Mouse (Mus musculus) large intestine, adult 2 months (tissue): ENCODE results near the gene Slc22a8. TPM values are rescaled to one million over a fixed set of nuclear protein-coding genes. Genes with fewer than 3 reads are reported as not detected.

Experiments
- DNase-seq: peaks from one replicate; pipeline ENCODE4 v3.0.0-alpha.2; 2012; ENCODE audit warnings: low read depth, low spot score
- WGBS: fragments of 180-500 bp; shearing (Covaris S2); methylation state at CpG from one replicate; pipeline ENCODE4 v1.1.7; 2018; 5-methylcytosine and 5-hydroxymethylcytosine counted together
- polyA plus RNA-seq: library from polyadenylated mRNA; depleted of rRNA; stranded (reverse); fragments of >200 nt; gene quantifications from 2 replicates; pipeline ENCODE4 v1.2.3, GENCODE M21; 2012

Gene Slc22a8
- polyA plus RNA-seq, 1 experiment: not detected

GRCm38 (mm10) chr19:8593833-8594232 is 2.8 kb downstream of the Slc22a8 start:
- 93% methylated on average over 11 of the region's 11 CpGs for WGBS
- DNase-seq: no peak

- DNase-seq: no peak
- 28% methylated on average over 1 of the region's 1 CpGs for WGBS
Observed at GRCm38 (mm10) chr19:8594518-8594917, 3.5 kb downstream of the Slc22a8 start.

DNA sequence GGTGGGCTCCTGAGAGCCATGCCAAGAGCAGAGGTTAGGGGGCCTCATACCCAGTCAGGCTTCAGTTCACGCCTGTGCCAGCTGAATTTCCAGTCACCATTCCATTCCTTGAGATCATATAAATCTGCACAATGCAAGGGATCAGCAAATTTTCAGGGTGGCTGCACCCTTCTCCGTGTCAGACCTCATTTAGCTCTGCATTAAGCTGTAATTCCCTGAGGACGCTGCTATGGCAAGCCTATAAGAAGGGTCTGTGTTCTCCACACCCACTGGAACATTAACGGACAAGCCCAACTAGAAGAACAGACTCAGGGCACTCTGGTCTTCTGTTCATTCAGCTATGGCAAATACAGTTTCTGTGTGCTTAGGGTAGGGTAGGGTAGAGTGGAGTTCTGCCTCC is 6.2 kb downstream of the Slc22a8 start:
- DNase-seq: no peak
- 55% methylated on average over 4 of the region's 4 CpGs for WGBS

DNA sequence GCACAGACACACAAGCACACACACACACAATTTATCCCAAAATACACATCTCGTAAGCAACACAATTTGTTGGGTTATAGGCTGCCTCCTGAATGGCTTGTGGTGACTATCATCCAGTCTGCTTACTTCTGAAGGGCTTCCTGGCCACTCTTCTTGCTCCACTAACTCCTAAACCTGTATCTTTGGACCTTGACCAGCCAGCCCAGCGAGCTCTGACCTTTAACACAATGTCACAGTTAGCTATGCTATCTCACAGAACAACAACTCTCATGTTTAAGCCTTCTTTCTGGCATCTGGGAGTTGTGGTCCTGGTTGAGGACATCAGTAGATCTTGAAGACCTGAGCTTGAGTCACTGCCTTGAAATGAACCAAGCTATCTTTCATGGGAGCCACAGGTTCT is 8.2 kb downstream of the Slc22a8 start:
- DNase-seq: no peak

DNA sequence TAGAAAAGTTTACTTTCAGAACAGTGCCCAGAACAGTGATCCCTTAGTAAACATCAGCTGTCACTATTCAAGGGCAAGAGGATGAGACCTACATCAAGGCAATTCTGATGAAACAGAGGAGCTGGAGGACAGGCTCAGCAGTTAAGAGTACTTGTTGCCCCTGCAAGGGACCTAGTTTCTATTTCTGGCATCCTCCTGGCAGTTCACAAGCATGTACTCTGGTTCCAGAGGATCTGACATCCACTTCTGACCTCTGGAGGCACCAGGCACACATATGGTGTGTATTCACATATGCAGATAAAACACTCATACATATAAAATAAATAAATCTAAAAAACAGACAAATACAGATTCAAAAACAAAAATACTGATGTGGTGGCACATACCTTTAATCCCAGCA is 10.9 kb downstream of the Slc22a8 start:
- no peak for DNase-seq

More for the DNA sequence above, 8.2 kb downstream of the Slc22a8 start:
- WGBS: 66% methylated on average over 2 of the region's 2 CpGs

- no peak for DNase-seq
- 70% methylated on average over 3 of the region's 3 CpGs for WGBS
Observed at GRCm38 (mm10) chr19:8602914-8603313, 11.9 kb downstream of the Slc22a8 start.

- DNase-seq: no peak
- WGBS: 87% methylated on average over 8 of the region's 8 CpGs
Observed at GRCm38 (mm10) chr19:8604536-8605240, 13.6 kb downstream of the Slc22a8 start.

DNA sequence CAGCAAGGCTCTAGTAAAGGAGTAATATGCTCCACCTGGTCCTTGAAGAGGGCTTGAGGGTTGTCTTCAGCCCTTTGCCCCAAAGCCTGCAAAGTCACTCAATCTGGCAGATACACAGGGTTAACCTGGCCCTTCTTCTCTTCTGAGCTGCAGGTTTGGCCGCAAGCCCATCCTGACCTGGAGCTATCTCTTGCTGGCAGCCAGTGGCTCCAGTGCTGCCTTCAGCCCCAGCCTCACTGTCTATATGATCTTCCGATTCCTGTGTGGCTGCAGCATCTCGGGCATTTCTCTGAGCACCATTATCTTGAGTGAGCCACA is 14.1 kb downstream of the Slc22a8 start:
- 75% methylated on average over 3 of the region's 3 CpGs for WGBS
- no peak for DNase-seq

DNA sequence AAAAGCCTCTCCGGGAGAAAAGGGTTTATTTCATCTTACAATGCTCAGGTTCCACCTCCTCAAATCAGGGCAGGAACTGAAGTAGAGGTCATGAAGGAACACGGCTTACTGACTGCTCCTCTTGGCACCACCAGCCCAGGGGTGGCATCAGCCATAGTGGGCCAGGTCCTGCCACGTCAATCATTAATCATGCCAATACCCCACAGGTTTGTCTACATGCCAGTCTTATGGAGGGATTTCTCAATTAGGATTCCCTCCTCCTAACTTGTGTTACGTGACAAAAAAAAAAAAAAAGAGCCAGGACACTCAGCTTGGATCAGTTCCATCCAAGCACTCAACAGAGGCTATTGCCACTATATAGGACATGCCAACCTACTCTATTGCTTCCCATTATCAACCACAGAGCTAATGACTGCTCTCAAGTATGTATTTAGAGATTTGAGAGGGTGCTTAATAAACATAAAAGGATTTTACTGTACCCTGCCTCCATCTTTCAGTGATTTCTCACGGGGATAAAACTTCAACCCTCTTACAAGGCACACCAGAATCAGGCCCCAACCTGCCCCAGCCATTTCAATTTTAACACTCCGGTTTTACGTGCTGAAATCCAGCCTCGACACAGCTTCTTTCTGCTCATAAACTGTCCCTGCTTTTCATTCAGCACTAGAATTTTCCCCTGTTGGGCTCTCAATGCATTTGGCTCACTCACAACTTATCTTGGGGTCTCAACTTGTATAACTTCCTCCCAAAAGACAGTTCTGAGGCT is 20.5 kb downstream of the Slc22a8 start:
- WGBS: 83% methylated on average over 8 of the region's 8 CpGs
- no peak for DNase-seq

- DNase-seq: no peak
- 22% methylated on average over 2 of the region's 2 CpGs for WGBS
Observed at GRCm38 (mm10) chr19:8613111-8613510, 22.1 kb downstream of the Slc22a8 start.

DNA sequence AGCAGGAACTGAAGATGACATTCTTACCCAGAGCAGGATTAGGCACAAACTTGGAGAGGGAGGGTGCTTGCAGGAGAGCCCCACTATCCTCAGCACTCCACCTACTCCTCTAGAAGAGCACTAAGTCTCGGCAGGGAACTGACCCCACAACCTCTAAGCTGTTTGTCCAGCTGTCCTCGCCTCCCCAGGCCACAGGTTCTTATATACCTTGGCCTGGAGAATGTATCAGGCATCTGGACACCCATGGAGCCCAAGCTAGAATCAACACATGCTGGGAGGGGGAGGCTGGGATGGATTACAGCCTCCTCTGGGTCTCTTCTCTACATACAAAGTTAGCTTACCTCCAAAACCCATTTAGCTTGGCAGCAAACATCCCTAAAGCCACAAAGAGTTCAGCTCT is 23.3 kb downstream of the Slc22a8 start:
- WGBS: 80% methylated on average over 2 of the region's 2 CpGs
- no peak for DNase-seq

GRCm38 (mm10) chr19:8616314-8616713 is 25.3 kb downstream of the Slc22a8 start:
- WGBS: 35% methylated on average over 4 of the region's 4 CpGs

DNA sequence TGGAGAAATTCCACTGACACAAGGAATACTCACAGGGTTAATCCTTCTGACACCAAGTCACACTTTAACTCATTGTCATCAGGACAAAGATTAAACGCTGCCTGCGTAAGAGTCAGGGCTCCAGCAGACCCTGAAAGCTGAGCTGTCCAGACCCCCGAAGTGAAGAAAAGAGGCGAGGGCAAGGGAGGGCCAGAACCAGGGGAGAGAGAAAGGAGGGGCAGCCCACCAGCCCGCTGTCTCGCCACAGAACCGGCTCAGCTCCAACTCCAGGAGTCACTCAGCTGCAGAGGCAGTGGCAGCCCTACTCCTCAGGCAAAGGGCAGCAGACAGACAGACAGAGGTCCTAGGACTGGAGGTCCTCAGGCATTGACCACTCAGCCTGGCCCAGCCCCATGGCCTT is 26.9 kb downstream of the Slc22a8 start, which contains the start of gene Slc22a6:
Gene Slc22a6, plus strand, starts transcription at position 136 of the 400 bp plus-strand sequence.
- 54% methylated on average over 7 of the region's 7 CpGs for WGBS
- DNase-seq: no peak

More at GRCm38 (mm10) chr19:8616314-8616713, 25.3 kb downstream of the Slc22a8 start:
- DNase-seq: no peak

- WGBS: 91% methylated on average over 7 of the region's 7 CpGs
- no peak for DNase-seq
Observed at GRCm38 (mm10) chr19:8621098-8621497, 30.0 kb downstream of the Slc22a8 start.

DNA sequence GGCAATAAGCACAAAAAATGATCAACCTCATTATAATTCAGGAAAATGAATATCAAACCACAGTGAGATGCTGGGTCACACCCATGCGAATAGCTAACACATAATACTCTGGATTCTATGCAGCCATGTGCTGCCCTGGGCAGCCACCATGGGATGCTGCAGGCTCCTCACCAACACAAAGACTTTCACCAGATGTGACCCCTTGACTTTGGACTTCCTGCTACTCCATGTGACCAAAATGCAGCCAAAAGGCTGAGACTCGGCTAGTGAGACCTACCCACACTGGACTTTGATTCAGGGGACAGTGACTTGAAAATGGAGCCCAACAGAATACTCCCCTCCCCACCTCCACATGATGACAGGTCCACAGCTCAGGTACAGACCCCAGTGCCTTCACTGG is 39.2 kb downstream of the Slc22a8 start:
- no peak for DNase-seq
- WGBS: 62% methylated on average over 2 of the region's 2 CpGs

DNA sequence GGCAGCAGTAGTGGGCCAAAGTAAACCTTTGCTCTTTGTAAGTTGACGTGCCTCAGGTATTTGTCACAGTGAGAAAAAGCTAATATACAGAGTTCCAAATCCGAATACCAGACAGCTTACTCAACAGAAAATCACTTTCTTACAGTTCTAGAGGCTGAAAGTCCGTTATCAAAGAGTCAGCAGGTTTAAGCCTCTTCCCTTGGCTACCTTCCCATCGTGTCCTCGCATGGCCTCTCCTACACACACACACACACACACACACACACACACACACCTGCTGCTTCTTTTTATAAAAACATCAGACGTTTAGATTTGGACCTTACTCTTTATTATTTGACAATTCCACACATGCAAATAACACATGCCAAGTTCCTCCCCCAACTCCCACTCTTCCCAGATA is 39.8 kb downstream of the Slc22a8 start:
- WGBS: 27% methylated on average over 6 of the region's 6 CpGs
- DNase-seq: no peak

DNA sequence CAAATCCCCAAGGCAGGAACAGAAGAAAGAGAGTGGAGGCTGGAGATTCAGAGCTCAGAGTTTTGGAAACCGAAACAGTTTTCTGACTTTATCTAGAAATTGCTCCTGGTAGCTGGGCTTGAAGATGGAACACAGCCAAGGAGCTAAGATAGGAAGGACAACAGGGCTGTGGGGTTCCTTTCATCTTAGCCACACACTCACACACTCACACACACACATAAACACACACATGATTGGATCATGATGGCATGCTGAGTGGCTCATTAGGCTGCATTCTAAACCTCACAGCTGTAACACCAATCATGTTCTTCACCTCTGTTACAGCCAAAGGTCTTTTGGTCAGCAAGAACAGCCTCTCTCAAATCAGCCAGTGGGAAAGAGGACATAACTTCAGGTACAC is 41.0 kb downstream of the Slc22a8 start:
- DNase-seq: no peak
- 61% methylated on average over 1 of the region's 1 CpGs for WGBS

DNA sequence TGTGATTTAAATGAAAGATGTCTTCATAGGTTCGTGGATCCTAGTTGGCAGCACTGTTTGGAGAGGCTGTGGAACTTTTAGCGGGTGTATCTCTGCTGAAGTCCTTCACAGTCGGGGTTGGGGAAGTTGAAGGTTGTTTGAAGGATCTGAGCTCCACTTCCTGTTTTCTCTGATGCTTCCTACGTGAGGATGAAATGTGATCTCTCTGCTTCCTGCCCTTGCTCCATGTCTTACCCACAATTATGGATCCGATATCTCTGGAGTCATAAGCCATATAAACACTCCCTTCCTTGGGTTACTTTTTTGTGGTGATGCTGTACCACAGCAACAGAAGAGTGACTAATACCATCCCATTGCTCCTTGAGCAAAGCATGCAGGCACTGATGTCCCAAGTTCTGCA is 51.0 kb downstream of the Slc22a8 start:
- no peak for DNase-seq
- WGBS: 36% methylated on average over 5 of the region's 5 CpGs

- no peak for DNase-seq
- WGBS: 78% methylated on average over 2 of the region's 2 CpGs
Observed at GRCm38 (mm10) chr19:8646393-8646792, 55.3 kb downstream of the Slc22a8 start.

GRCm38 (mm10) chr19:8655833-8656232 is 64.8 kb downstream of the Slc22a8 start:
- DNase-seq: no peak

DNA sequence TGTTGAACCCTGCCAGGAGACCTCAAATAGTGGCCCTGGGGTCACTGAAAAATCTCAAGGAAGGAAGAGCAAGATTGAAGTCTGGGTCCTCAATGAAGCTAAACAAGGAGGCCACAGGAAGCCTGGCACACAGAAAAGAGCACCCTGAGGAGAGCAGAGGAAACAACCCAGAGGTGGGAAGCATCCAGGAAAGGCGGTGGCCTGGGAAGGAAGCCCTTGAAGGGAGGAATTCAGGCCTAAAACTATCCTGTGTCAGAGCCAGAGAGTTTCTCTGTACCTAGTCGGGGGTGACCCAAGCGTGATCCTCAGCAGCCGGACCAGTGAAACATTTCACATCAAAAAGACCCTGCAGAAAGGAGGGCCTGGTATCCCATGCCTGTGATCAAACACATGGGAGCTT is 65.3 kb downstream of the Slc22a8 start:
- 72% methylated on average over 4 of the region's 4 CpGs for whole genome bisulfite sequencing
- DNase-seq: no peak
